Mouse (Mus musculus): ENCODE measurements around the gene Ap2m1. TPM values are rescaled to one million over a fixed set of nuclear protein-coding genes. Genes with fewer than 3 reads are reported as not detected.
"Not testable (repeated sequence)": the region's sequence is repeated elsewhere in the genome, so short reads cannot be mapped to it uniquely, and the experiment has no call there.

Ap2m1 gene
- polyA plus RNA-seq (2015; fragmentation: Nextera tagmentation; extraction: Ambion mirVana): 397 and 421 TPM in 2 replicates

DNA sequence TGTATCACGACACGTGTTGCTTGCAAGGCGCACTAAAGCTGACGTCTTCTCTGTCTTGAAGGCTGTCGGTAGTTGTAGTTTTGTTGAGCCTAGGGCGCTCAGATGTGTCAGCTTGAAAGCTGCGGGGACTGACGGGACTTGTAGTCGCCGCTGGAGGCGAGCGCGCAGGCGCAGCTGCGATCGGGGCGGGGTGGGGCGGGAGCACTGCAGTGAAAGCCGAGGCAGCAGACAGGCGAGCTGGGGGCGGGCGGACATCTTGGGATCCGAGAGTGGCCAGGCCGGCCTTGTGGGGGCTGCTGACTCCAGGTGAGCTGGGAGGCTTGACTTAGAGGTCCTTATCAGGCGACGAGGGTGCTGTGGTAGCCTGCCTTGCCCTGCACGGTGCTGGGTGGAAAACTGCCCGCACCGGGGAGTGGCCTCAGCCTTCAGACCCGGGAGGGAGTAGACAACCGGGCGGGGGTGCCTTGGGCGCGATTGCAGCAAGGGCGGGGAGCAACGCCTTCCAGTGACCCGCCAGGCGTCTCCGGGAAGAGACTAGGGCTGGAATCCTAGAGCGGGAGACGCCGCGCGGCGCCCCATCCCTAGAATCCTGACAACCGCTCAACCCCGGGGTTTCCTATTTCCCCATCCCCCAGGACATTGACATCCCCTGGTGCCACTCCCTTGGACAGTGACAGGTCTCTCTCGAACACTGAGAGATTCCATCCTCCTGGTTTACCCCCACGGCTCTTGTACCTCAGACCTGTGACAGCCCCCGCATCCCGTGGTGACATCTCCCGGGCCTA lies at the start of gene Ap2m1:
Gene Ap2m1 (plus strand): TSS at position 183 of the 785 bp plus-strand sequence.
- DNase-seq (ENCODE audit: low spot score): peak; percentile 98

DNA sequence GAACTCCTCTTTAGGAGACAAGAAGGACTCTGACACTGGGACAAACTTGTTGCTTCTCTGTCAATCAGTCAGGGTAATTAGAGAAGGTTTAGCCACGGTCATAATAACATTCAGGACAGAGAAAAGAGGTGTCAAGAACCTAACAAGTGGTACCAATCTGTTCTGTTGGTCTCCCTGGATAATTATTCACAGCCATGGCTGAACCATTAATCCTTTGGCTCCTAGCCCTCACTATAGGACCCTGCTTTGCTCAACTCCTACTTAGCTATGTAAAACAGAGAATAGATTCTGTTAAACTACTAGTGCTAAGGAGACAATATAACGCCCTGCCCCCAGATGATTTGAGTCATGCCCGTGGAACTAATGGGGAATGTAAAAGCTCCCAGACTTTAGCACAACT lies 49.2 kb upstream of the Ap2m1 start:
- no peak for DNase-seq (ENCODE audit: low spot score)

GRCm38 (mm10) chr16:20488151-20488550 lies 47.1 kb upstream of the Ap2m1 start:
- DNase-seq (ENCODE audit: low spot score): no peak

GRCm38 (mm10) chr16:20488751-20489150 lies 46.5 kb upstream of the Ap2m1 start:
- not testable (repeated sequence) for DNase-seq (ENCODE audit: low spot score)

- no peak for DNase-seq (ENCODE audit: low spot score)
Measured at GRCm38 (mm10) chr16:20489233-20489632, 46.0 kb upstream of the Ap2m1 start.

- no peak for DNase-seq (ENCODE audit: low spot score)
Measured at GRCm38 (mm10) chr16:20490581-20490980, 44.7 kb upstream of the Ap2m1 start.

DNA sequence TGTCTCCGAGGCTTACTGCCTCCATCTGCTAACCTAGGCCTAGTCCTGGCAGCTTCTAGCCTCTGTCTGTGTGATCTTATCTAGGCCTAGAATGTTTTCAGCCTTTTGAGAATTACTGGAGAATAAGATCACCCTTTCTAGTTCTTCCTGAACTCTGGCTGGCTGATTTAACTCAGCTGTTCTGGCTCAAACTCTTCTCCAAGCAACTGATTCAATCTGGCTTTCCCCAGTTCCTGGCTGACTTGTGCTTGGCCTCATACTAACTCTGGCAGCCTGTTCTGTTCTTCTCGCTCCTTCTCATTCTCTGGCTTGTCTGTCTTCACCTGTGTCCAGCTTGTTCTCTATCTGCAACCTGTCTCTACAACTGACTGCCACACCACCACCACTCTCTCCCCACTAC lies 44.0 kb upstream of the Ap2m1 start:
- DNase-seq (ENCODE audit: low spot score): no peak

- no peak for DNase-seq (ENCODE audit: low spot score)
Measured at GRCm38 (mm10) chr16:20493452-20493851, 41.8 kb upstream of the Ap2m1 start.

DNA sequence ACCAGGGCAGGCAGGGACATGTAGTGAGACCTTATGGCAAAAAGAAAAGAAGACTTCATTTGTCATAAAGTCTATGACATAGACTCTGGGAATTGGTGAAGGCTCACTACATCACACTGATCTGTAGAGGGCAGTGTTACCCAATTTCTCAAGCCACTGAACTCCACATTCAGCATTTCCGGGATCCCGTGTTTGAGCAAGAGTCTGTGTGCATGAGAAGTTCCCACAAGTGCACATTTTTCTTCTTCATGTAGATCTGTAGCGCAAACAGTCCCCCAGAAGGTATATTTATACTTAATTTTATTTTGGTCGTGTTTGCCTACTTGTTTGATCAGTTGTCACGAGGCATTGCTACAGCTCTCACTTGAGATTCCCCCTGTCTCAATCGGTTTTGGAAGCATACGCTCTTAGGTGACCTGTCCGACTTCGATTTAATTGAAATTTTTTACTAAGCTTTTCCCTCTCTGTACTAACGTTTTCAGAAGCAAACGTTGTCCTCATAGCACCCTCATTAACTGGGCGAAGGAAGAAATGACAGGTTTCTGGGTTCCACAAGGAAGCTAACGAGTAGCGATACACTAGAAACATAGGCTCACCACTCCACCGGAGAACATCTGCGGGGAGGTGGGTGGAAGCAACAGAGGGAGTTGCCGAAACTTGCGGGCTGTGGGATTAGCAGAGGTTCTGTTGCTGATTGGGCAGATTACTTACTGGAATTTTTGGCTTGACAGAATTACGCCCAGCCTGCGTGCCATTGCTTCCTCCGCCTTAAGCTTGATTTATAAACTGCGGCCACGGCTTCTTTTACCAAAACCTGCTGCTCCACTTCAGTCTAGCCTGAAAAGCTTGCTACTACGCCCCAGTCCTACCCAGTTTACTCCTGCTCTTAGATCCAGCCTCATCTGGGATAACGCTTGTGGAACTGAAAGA lies 38.3 kb upstream of the Ap2m1 start:
- peak; percentile 88 for DNase-seq (ENCODE audit: low spot score)

DNA sequence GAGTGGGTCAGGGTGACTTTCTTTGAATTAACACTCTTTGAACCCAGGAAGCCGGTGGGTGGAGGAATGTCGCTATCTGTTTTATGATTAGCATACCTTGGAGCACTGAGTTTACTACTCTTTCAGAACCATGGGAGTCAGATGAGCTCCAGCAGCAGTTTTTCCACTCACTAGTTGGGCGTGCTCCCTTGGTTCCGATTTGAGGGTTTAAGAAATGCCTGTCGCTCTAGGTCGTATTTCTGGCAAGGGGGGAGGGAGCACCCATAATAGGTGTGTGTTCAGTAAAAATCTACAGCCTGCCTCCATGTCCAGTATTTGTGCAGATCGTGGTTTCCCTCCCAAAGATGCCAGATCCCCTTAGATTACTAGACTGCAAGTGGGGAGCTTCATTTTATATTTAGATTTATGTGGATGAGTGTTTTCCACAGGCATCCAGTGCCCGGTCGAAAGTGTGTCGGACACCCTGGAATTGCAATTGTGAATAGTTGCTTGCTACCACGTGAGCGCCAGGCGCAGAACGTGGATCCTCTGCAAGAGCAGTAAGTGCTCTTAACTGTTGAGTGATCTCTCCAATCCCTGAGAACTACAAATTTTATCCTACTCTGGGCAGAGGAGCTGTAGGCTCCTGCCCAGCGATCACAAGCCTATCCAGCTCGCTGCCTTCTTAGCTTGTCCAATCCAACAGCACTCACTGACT lies 37.1 kb upstream of the Ap2m1 start:
- DNase-seq (ENCODE audit: low spot score): no peak

DNA sequence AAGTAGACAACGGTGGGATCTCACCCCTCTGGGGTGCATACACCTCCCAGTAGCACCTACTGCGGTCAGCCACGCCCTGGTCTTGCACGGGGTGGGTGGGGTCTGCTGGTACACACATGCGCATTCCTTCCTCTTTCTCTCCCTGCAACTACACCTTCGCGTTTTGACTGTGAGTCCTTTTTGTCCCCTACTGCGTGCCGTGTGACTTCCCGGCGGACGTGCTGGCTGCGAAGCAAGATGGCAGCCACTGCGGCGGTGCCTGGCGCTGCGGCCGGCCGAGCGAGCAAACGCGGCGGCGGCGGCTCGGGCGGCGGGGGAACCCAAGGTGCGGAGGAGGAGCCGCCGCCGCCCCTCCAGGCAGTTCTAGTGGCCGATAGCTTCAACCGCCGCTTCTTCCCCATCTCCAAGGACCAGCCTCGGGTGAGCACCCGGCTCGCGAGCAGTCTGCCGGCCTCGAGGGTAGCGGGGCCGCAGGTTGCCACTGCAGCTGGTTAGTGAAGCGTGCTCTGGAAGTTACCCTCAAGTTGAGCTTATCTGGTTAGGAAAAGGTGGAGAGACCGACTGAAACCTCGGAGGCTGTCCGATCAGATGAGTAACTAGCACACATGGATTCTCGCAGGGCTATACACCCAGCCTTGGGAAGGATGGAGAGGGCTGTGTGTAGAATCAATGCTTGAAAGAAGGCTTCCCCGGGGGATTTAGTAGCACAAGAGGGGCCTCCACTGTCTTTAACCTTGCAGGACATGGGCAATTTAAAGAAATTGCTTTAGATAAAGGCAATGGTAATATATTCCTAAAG lies 36.4 kb upstream of the Ap2m1 start, which contains the start of gene Eif2b5:
Gene Eif2b5 (plus strand): TSS at position 141 of the 799 bp plus-strand sequence.
- DNase-seq (ENCODE audit: low spot score): peak; percentile 93

DNA sequence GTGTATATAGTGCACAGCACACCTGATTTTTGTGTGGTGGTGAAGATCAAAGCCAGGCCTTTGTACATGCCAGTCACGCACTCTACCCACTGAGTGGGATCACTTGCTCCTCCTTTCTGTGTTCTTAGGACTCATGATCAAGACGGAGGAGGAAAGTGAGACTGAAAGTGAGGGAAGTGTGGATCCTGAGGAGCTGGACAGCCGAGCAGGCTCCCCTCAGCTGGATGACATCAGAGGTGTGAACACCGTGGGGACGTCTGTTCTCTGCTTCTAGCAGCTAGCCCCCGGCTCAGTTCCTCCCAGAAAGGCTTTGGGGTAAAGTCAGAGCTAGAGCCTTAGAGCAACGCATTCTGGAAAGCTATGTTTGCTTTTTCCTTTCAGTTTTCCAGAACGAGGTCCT lies 29.3 kb upstream of the Ap2m1 start:
- DNase-seq (ENCODE audit: low spot score): no peak

GRCm38 (mm10) chr16:20509349-20509748 lies 25.9 kb upstream of the Ap2m1 start:
- DNase-seq (ENCODE audit: low spot score): no peak

- DNase-seq (ENCODE audit: low spot score): no peak
Measured at GRCm38 (mm10) chr16:20511277-20511847, 23.9 kb upstream of the Ap2m1 start.

GRCm38 (mm10) chr16:20516032-20516431 lies 19.2 kb upstream of the Ap2m1 start:
- no peak for DNase-seq (ENCODE audit: low spot score)

- DNase-seq (ENCODE audit: low spot score): peak; percentile 58
Measured at GRCm38 (mm10) chr16:20516726-20517201, 18.5 kb upstream of the Ap2m1 start, which contains the start of gene Dvl3. Gene Dvl3 (plus strand): TSS chr16:20516982.

GRCm38 (mm10) chr16:20517216-20517615 lies 18.1 kb upstream of the Ap2m1 start:
- DNase-seq (ENCODE audit: low spot score): peak; percentile 35

DNA sequence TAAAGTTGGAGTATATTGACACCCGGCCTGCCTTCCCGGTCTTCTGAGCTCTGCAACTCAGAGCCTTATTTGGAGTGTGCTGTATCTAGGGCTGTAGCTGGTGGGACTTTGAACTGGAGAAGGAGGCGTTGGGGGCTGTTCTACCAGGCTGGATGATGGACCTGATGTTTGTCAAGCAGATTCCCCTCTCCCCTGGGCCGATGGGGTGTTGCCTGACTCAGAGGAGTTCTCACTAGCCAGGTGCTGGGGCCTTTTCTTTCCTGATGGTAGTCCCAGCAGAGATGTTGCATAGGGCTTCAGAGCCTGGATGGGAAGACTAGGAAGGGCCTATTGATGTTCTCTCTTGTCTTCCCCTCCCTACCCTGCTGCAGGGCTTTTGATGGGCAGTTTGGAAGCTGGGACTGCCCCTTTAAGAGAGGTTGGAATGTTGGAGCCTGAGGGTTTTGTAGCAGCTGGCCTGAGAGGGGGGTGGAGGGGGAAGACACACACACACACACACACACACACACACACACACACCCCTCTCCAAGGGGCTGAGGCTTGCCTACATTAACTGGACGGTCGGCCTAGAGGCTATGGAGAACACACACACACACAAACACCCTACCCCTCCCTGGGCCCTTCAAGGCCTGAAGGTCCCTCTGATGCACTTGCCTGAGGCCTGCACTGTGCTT lies 17.4 kb upstream of the Ap2m1 start:
- DNase-seq (ENCODE audit: low spot score): no peak

DNA sequence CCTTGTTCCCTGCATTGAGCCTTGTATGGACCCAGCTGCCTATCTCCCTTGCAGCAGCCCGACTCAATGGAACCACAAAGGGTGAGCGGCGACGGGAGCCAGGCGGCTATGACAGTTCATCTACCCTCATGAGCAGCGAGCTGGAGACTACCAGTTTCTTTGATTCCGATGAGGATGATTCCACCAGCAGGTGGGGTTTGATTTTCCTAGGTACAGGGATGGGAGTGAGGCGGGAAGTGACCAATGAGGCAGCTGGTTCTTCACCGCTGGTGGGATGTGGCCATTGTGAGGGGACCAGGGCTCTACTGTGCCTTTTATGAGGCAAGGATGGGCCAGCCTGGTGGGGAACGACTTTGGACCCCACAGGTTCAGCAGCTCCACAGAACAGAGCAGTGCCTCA lies 11.4 kb upstream of the Ap2m1 start:
- DNase-seq (ENCODE audit: low spot score): no peak
